ENCODE assay signal across 8 mouse cellular contexts in the genomic region with DNA sequence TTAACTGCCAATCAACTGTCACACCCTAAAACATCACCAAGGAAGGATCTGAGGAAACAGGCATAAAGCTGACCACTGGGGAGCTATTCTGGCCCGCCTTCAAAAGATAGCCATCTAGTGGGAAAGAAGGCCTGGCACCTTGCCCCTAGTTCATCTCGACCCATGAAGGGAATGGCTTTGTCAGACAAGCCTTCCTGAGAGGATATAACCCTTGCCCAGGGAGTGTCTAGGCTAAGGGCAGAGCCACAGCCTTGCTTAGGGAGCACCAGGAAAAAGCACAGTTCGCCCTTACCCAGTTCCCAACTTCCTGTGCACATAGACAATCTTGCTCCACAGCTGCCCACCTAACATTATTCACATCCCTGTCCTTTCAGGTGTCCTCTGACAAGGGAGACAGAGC. TPM values are rescaled to one million over a fixed set of nuclear protein-coding genes. Genes with fewer than 3 reads are reported as not detected.
DNase-seq lines count a peak whose midpoint lies in the region; ATAC-seq and TF ChIP-seq lines count a peak whose summit lies in the region.

No protein-coding gene starts in this region.

- H3K9me3 ChIP-seq in hindbrain, embryonic 14.5 days (ENCODE audit: control insufficient read depth, low read length) = no peaks in the 10 kb centered on the region
- H3K9me3 ChIP-seq in liver, embryonic 13.5 days (replicated peaks) = no peaks in the 10 kb centered on the region
- H3K9me3 ChIP-seq in stomach, embryonic 15.5 days = no peaks in the 10 kb centered on the region

- no peak for TF ChIP-seq CTCF in bone marrow, adult 2 months (IDR thresholded peaks at IDR 0.05; ENCODE audit: control insufficient read depth, insufficient read depth, low read length)

- peak overlapping the region; percentile 76 for H3K4me3 ChIP-seq in bone marrow, adult 2 months (replicated peaks; ENCODE audit: control insufficient read depth, low read depth, low read length)
- peak overlapping the region; percentile 60 for H3K4me3 ChIP-seq in hindbrain, embryonic 14.5 days (replicated peaks; ENCODE audit: low read length)
- peak overlapping the region; percentile 76 for H3K4me3 ChIP-seq in liver, embryonic 13.5 days (replicated peaks)
- H3K4me3 ChIP-seq in stomach, embryonic 15.5 days (replicated peaks) = peak overlapping the region; percentile 81

- H3K9ac ChIP-seq in hindbrain, embryonic 14.5 days = peak overlapping the region; percentile 76
- H3K9ac ChIP-seq in liver, embryonic 13.5 days = peak overlapping the region; percentile 81
- peak overlapping the region; percentile 61 for H3K9ac ChIP-seq in stomach, embryonic 15.5 days

- peak; percentile 91 for DNase-seq in heart, adult 11 months
- no peak for DNase-seq in heart, postnatal 14 days
- no peak for DNase-seq in hindbrain, embryonic 14.5 days (ENCODE audit: low spot score)
- DNase-seq in liver, embryonic 13.5 days = no peak
- no peak for DNase-seq in left cerebral cortex, postnatal 10 days (ENCODE audit: extremely low spot score in 1 of 2, low spot score in 2 of 2)

- WGBS in bone marrow, adult 2 months = 19% methylated on average over 3 of the region's 3 CpGs
- 27% methylated on average over 3 of the region's 3 CpGs for WGBS in hindbrain, embryonic 14.5 days
- WGBS in liver, embryonic 13.5 days (ENCODE audit: insufficient replicate concordance) = 39% methylated on average over 3 of the region's 3 CpGs
- WGBS in stomach, embryonic 15.5 days = 40% methylated on average over 3 of the region's 3 CpGs

- no peaks in the 10 kb centered on the region; the same call in 1 of the 2 replicates for H3K4me1 ChIP-seq in bone marrow, adult 2 months (ENCODE audit: control insufficient read depth, insufficient read depth, low read length)
- H3K4me1 ChIP-seq in hindbrain, embryonic 14.5 days (replicated peaks; ENCODE audit: control insufficient read depth, insufficient read depth, low read length) = peaks cover 30% of the 10 kb centered on the region
- H3K4me1 ChIP-seq in liver, embryonic 13.5 days (replicated peaks) = peaks cover 33% of the 10 kb centered on the region
- H3K4me1 ChIP-seq in stomach, embryonic 15.5 days = peaks cover 14% of the 10 kb centered on the region

- peak overlapping the region; percentile 82 for H3K4me2 ChIP-seq in hindbrain, embryonic 14.5 days (replicated peaks)
- peak overlapping the region; percentile 92 for H3K4me2 ChIP-seq in liver, embryonic 13.5 days
- H3K4me2 ChIP-seq in stomach, embryonic 15.5 days = peak overlapping the region; percentile 71

- no peaks in the 10 kb centered on the region for H3K27me3 ChIP-seq in hindbrain, embryonic 14.5 days (ENCODE audit: control insufficient read depth, insufficient read depth, low read length)
- no peaks in the 10 kb centered on the region for H3K27me3 ChIP-seq in liver, embryonic 13.5 days
- H3K27me3 ChIP-seq in stomach, embryonic 15.5 days (replicated peaks) = no peaks in the 10 kb centered on the region

- intact Hi-C loops in heart, postnatal 14 days (cut with DNase I) = no loop called here
- intact Hi-C loops in left cerebral cortex, postnatal 10 days (cut with DNase I) = loop anchor here (10.0 kb wide), 1 partner anchor 69 kb away; no protein-coding TSS in a partner anchor

- peaks cover 39% of the 10 kb centered on the region for H3K36me3 ChIP-seq in hindbrain, embryonic 14.5 days (replicated peaks; ENCODE audit: control insufficient read depth, insufficient read depth)
- peaks cover 31% of the 10 kb centered on the region for H3K36me3 ChIP-seq in liver, embryonic 13.5 days
- peaks cover 9% of the 10 kb centered on the region for H3K36me3 ChIP-seq in stomach, embryonic 15.5 days

- no peak for TF ChIP-seq POLR2A in bone marrow, adult 2 months (IDR thresholded peaks at IDR 0.05; ENCODE audit: borderline replicate concordance, control insufficient read depth, low read depth, low read length)

- ATAC-seq in hindbrain, embryonic 14.5 days (ENCODE audit: low FRiP score) = no peak
- ATAC-seq in liver, embryonic 13.5 days (ENCODE audit: low read depth) = no peak
- ATAC-seq in stomach, embryonic 15.5 days (ENCODE audit: insufficient read depth, low FRiP score, low read depth) = no peak
- ATAC-seq in inflammation-experienced regulatory T-cells, adult 6 months = no peak

- H3K27ac ChIP-seq in bone marrow, adult 2 months (ENCODE audit: control insufficient read depth, insufficient read depth, low read depth, low read length, poor library complexity) = no peak overlapping the region
- peak overlapping the region; percentile 96 for H3K27ac ChIP-seq in hindbrain, embryonic 14.5 days
- H3K27ac ChIP-seq in liver, embryonic 13.5 days = peak overlapping the region; percentile 70
- H3K27ac ChIP-seq in stomach, embryonic 15.5 days = peak overlapping the region; percentile 86; the same call in 1 of the 2 replicates

RNA-seq across cellular contexts. Expression of a gene that starts 1.0 kb away (rescaled TPM):
- 1 to 10 TPM; 9.7 to 9.8 TPM for total RNA-seq in heart, postnatal 14 days (2021)
- 23.1 and 44.6 TPM in 2 replicates for polyA plus RNA-seq in bone marrow, adult 2 months (2011; ENCODE audit: insufficient read depth, insufficient read length, low replicate concordance, missing spikeins)
- 17.4 and 18.9 TPM in 2 replicates for polyA plus RNA-seq in hindbrain, embryonic 14.5 days (2014; fragmentation: Nextera tagmentation; extraction: Ambion mirVana)
- polyA plus RNA-seq in liver, embryonic 13.5 days (2015; fragmentation: Nextera tagmentation; extraction: Ambion mirVana) = 3.7 and 4.3 TPM in 2 replicates
- 6.8 and 7.7 TPM in 2 replicates for polyA plus RNA-seq in stomach, embryonic 15.5 days (2015; fragmentation: Nextera tagmentation; extraction: Ambion mirVana)
- 10 to 100 TPM; 30.4 to 33.8 TPM for total RNA-seq in left cerebral cortex, postnatal 10 days (2021)
- polyA plus RNA-seq in inflammation-experienced regulatory T-cells, adult 6 months (2017; shearing (Covaris generic)) = 10 to 100 TPM; 16.6 to 20.0 (median 18.6) TPM

RNA-seq across cellular contexts. Expression of a gene that starts 22.2 kb away (rescaled TPM):
- under 1 TPM in 1 of 2 experiments, not detected in 1; 0.12 TPM for total RNA-seq in heart, postnatal 14 days (2021)
- polyA plus RNA-seq in bone marrow, adult 2 months (2011; ENCODE audit: insufficient read depth, insufficient read length, low replicate concordance, missing spikeins) = 5.8 and 7.6 TPM in 2 replicates
- 0.48 and 0.59 TPM in 2 replicates for polyA plus RNA-seq in hindbrain, embryonic 14.5 days (2014; fragmentation: Nextera tagmentation; extraction: Ambion mirVana)
- 0.05 TPM in 1 of 2 replicates, not detected in the other for polyA plus RNA-seq in liver, embryonic 13.5 days (2015; fragmentation: Nextera tagmentation; extraction: Ambion mirVana)
- polyA plus RNA-seq in stomach, embryonic 15.5 days (2015; fragmentation: Nextera tagmentation; extraction: Ambion mirVana) = 0.36 and 0.39 TPM in 2 replicates
- total RNA-seq in left cerebral cortex, postnatal 10 days (2021) = not detected
- 10 to 100 TPM in 1 of 3 experiments, 1 to 10 TPM in 2; 8.5 to 32.9 (median 8.7) TPM for polyA plus RNA-seq in inflammation-experienced regulatory T-cells, adult 6 months (2017; shearing (Covaris generic))

RNA-seq across cellular contexts. Expression of a gene that starts 37.0 kb away (rescaled TPM):
- total RNA-seq in heart, postnatal 14 days (2021) = 10 to 100 TPM; 12.2 to 12.7 TPM
- polyA plus RNA-seq in bone marrow, adult 2 months (2011; ENCODE audit: insufficient read depth, insufficient read length, low replicate concordance, missing spikeins) = 12.2 and 20.7 TPM in 2 replicates
- polyA plus RNA-seq in hindbrain, embryonic 14.5 days (2014; fragmentation: Nextera tagmentation; extraction: Ambion mirVana) = 11.0 and 11.5 TPM in 2 replicates
- polyA plus RNA-seq in liver, embryonic 13.5 days (2015; fragmentation: Nextera tagmentation; extraction: Ambion mirVana) = 2.4 and 2.7 TPM in 2 replicates
- polyA plus RNA-seq in stomach, embryonic 15.5 days (2015; fragmentation: Nextera tagmentation; extraction: Ambion mirVana) = 8.0 and 8.8 TPM in 2 replicates
- total RNA-seq in left cerebral cortex, postnatal 10 days (2021) = 10 to 100 TPM; 19.2 to 21.3 TPM
- 10 to 100 TPM in 2 of 3 experiments, 1 to 10 TPM in 1; 9.4 to 13.2 (median 13.2) TPM for polyA plus RNA-seq in inflammation-experienced regulatory T-cells, adult 6 months (2017; shearing (Covaris generic))

RNA-seq across cellular contexts. Expression of a gene that starts 38.7 kb away (rescaled TPM):
- 1 to 10 TPM; 2.6 to 3.3 TPM for total RNA-seq in heart, postnatal 14 days (2021)
- 1.3 and 1.4 TPM in 2 replicates for polyA plus RNA-seq in bone marrow, adult 2 months (2011; ENCODE audit: insufficient read depth, insufficient read length, low replicate concordance, missing spikeins)
- polyA plus RNA-seq in hindbrain, embryonic 14.5 days (2014; fragmentation: Nextera tagmentation; extraction: Ambion mirVana) = 2.1 and 2.7 TPM in 2 replicates
- 0.12 and 0.14 TPM in 2 replicates for polyA plus RNA-seq in liver, embryonic 13.5 days (2015; fragmentation: Nextera tagmentation; extraction: Ambion mirVana)
- polyA plus RNA-seq in stomach, embryonic 15.5 days (2015; fragmentation: Nextera tagmentation; extraction: Ambion mirVana) = 1.1 and 1.3 TPM in 2 replicates
- total RNA-seq in left cerebral cortex, postnatal 10 days (2021) = 1 to 10 TPM; 2.8 to 3.1 TPM
- polyA plus RNA-seq in inflammation-experienced regulatory T-cells, adult 6 months (2017; shearing (Covaris generic)) = 1 to 10 TPM in 1 of 3 experiments, under 1 TPM in 2; 0.53 to 1.4 (median 0.91) TPM

RNA-seq across cellular contexts. Expression of a gene that starts 44.1 kb away (rescaled TPM):
- total RNA-seq in heart, postnatal 14 days (2021) = 10 to 100 TPM; 12.8 to 13.5 TPM
- 10.9 and 18.5 TPM in 2 replicates for polyA plus RNA-seq in bone marrow, adult 2 months (2011; ENCODE audit: insufficient read depth, insufficient read length, low replicate concordance, missing spikeins)
- polyA plus RNA-seq in hindbrain, embryonic 14.5 days (2014; fragmentation: Nextera tagmentation; extraction: Ambion mirVana) = 30.4 and 33.3 TPM in 2 replicates
- polyA plus RNA-seq in liver, embryonic 13.5 days (2015; fragmentation: Nextera tagmentation; extraction: Ambion mirVana) = 5.4 and 6.2 TPM in 2 replicates
- polyA plus RNA-seq in stomach, embryonic 15.5 days (2015; fragmentation: Nextera tagmentation; extraction: Ambion mirVana) = 22.2 and 22.7 TPM in 2 replicates
- 10 to 100 TPM; 66.7 to 70.7 TPM for total RNA-seq in left cerebral cortex, postnatal 10 days (2021)
- 10 to 100 TPM; 13.9 to 24.2 (median 21.3) TPM for polyA plus RNA-seq in inflammation-experienced regulatory T-cells, adult 6 months (2017; shearing (Covaris generic))
